Mouse (Mus musculus) colon, adult 2 months (tissue): ENCODE measurements around the gene Tmem215. TPM values are rescaled to one million over a fixed set of nuclear protein-coding genes. Genes with fewer than 3 reads are reported as not detected.

Experiments
- polyA plus RNA-seq: library from polyadenylated mRNA; depleted of rRNA; stranded (reverse); fragments of >200 nt; gene quantifications from 2 replicates; pipeline ENCODE4 v1.2.3, GENCODE M21; 2012; rRNA removed

Tmem215 gene
- polyA plus RNA-seq: 0.05 TPM in 2 replicates

GRCm38 (mm10) chr4:40471880-40472279 is at the start of gene Tmem215:
Gene Tmem215, plus strand, starts transcription at chr4:40472180.

Other genes starting within 250 kb of the Tmem215 start
- 5.1 and 5.2 TPM in 2 replicates for gene Ddx58, start 232.4 kb upstream of the Tmem215 start, polyA plus RNA-seq
- 13.2 and 23.7 TPM in 2 replicates for gene Smim27, start 202.6 kb upstream of the Tmem215 start, polyA plus RNA-seq
- gene Topors, start 202.3 kb upstream of the Tmem215 start, polyA plus RNA-seq: 2.4 and 3.2 TPM in 2 replicates
- 93.9 and 131 TPM in 2 replicates for gene Ndufb6, start 192.8 kb upstream of the Tmem215 start, polyA plus RNA-seq
- gene Aptx, start 231.0 kb downstream of the Tmem215 start, polyA plus RNA-seq: 2.9 and 3.7 TPM in 2 replicates
- 1.5 and 2.5 TPM in 2 replicates for gene Dnaja1, start 250.0 kb downstream of the Tmem215 start, polyA plus RNA-seq